ENCODE assay signal across 8 mouse cellular contexts in genomic region chr15:83593702-83594512, GRCm38 (mm10). TPM values are rescaled to one million over a fixed set of nuclear protein-coding genes. Genes with fewer than 3 reads are reported as not detected.
DNase-seq lines count a peak whose midpoint lies in the region; TF ChIP-seq lines count a peak whose summit lies in the region.

No protein-coding gene starts in this region.

- H3K4me1 ChIP-seq in bone marrow macrophage, adult 2 months (ENCODE audit: control insufficient read depth, insufficient read depth, low read length) = peaks cover 8% of the 10 kb centered on the region
- peaks cover 37% of the 10 kb centered on the region for H3K4me1 ChIP-seq in hindbrain, embryonic 10.5 days (replicated peaks)
- H3K4me1 ChIP-seq in midbrain, embryonic 10.5 days = peaks cover 35% of the 10 kb centered on the region

- TF ChIP-seq POLR2A in bone marrow macrophage, adult 2 months (IDR thresholded peaks at IDR 0.05; ENCODE audit: borderline replicate concordance, low read depth, low read length) = no peak

- peak overlapping the region; percentile 79 for H3K4me3 ChIP-seq in left cerebral cortex, adult 2 months
- peak overlapping the region; percentile 82 for H3K4me3 ChIP-seq in bone marrow macrophage, adult 2 months (ENCODE audit: insufficient read depth, low read length)
- peak overlapping the region; percentile 92 for H3K4me3 ChIP-seq in hindbrain, embryonic 10.5 days
- H3K4me3 ChIP-seq in midbrain, embryonic 10.5 days = peak overlapping the region; percentile 75

- no peak for DNase-seq in left cerebral cortex, adult 2 months (ENCODE audit: extremely low spot score in 1 of 2, low spot score in 2 of 2)
- no peak for DNase-seq in left cerebral cortex, adult 9 months (ENCODE audit: low spot score in 2 of 2)
- peak; percentile 42 for DNase-seq in hindbrain, embryonic 10.5 days (ENCODE audit: low spot score)
- DNase-seq in midbrain, embryonic 10.5 days (ENCODE audit: low spot score) = peak; percentile 45
- DNase-seq in adrenal gland, postnatal 10 days = no peak
- no peak for DNase-seq in layer of hippocampus, adult 18-20 months (ENCODE audit: low spot score in 2 of 2)
- no peak for DNase-seq in adrenal gland, postnatal 25 days

- no peak overlapping the region for H3K27ac ChIP-seq in left cerebral cortex, adult 2 months
- no peak overlapping the region for H3K27ac ChIP-seq in bone marrow macrophage, adult 2 months (ENCODE audit: insufficient read depth, low read depth, low read length)
- peak overlapping the region; percentile 93 for H3K27ac ChIP-seq in hindbrain, embryonic 10.5 days
- H3K27ac ChIP-seq in midbrain, embryonic 10.5 days (replicated peaks) = peak overlapping the region; percentile 90

- no peaks in the 10 kb centered on the region for H3K27me3 ChIP-seq in hindbrain, embryonic 10.5 days (ENCODE audit: insufficient read depth, poor library complexity, severe bottlenecking)
- H3K27me3 ChIP-seq in midbrain, embryonic 10.5 days (ENCODE audit: low read depth, poor library complexity, severe bottlenecking) = no peaks in the 10 kb centered on the region

- TF ChIP-seq CTCF in left cerebral cortex, adult 2 months (IDR thresholded peaks at IDR 0.05) = no peak
- TF ChIP-seq CTCF in bone marrow macrophage, adult 2 months (IDR thresholded peaks at IDR 0.05; ENCODE audit: low read depth, low read length) = no peak

- WGBS in hindbrain, embryonic 10.5 days = 12% methylated on average over 19 of the region's 19 CpGs
- WGBS in midbrain, embryonic 10.5 days = 13% methylated on average over 19 of the region's 19 CpGs

- intact Hi-C loops in left cerebral cortex, adult 2 months (cut with DNase I) = no loop called here

- H3K36me3 ChIP-seq in hindbrain, embryonic 10.5 days = peaks cover 33% of the 10 kb centered on the region
- H3K36me3 ChIP-seq in midbrain, embryonic 10.5 days = peaks cover 30% of the 10 kb centered on the region

- H3K9me3 ChIP-seq in hindbrain, embryonic 10.5 days = no peaks in the 10 kb centered on the region
- H3K9me3 ChIP-seq in midbrain, embryonic 10.5 days (replicated peaks) = no peaks in the 10 kb centered on the region

RNA-seq across cellular contexts. Expression of gene Ttll12, which starts 1.1 kb away (rescaled TPM):
- total RNA-seq in left cerebral cortex, adult 2 months (2021) = 10 to 100 TPM; 12.4 to 12.6 TPM
- polyA plus RNA-seq in bone marrow macrophage, adult 2 months (2012; ENCODE audit: insufficient read depth, insufficient read length, missing spikeins) = 11.2 and 14.1 TPM in 2 replicates
- 59.1 and 59.6 TPM in 2 replicates for polyA plus RNA-seq in hindbrain, embryonic 10.5 days (2016; fragmentation: Nextera tagmentation; extraction: Ambion mirVana)
- polyA plus RNA-seq in midbrain, embryonic 10.5 days (2016; fragmentation: Nextera tagmentation; extraction: Ambion mirVana) = 57.0 and 57.4 TPM in 2 replicates
- 10 to 100 TPM; 19.0 to 21.1 TPM for total RNA-seq in adrenal gland, postnatal 10 days (2021)
- 10 to 100 TPM; 11.7 to 12.1 TPM for total RNA-seq in layer of hippocampus, adult 18-20 months (2021)
- total RNA-seq in adrenal gland, postnatal 25 days (2021) = 33.1 and 33.7 TPM in 2 replicates

RNA-seq across cellular contexts. Expression of gene Mcat, which starts 30.3 kb away (rescaled TPM):
- 10 to 100 TPM; 19.0 to 26.9 TPM for total RNA-seq in left cerebral cortex, adult 2 months (2021)
- polyA plus RNA-seq in bone marrow macrophage, adult 2 months (2012; ENCODE audit: insufficient read depth, insufficient read length, missing spikeins) = 7.3 and 8.6 TPM in 2 replicates
- 48.4 and 49.0 TPM in 2 replicates for polyA plus RNA-seq in hindbrain, embryonic 10.5 days (2016; fragmentation: Nextera tagmentation; extraction: Ambion mirVana)
- polyA plus RNA-seq in midbrain, embryonic 10.5 days (2016; fragmentation: Nextera tagmentation; extraction: Ambion mirVana) = 44.7 and 46.2 TPM in 2 replicates
- 10 to 100 TPM; 43.1 to 49.3 TPM for total RNA-seq in adrenal gland, postnatal 10 days (2021)
- 10 to 100 TPM; 21.8 to 29.3 TPM for total RNA-seq in layer of hippocampus, adult 18-20 months (2021)
- total RNA-seq in adrenal gland, postnatal 25 days (2021) = 32.9 and 44.8 TPM in 2 replicates

RNA-seq across cellular contexts. Expression of gene Tspo, which starts 30.5 kb away (rescaled TPM):
- 1 to 10 TPM; 5.6 to 7.9 TPM for total RNA-seq in left cerebral cortex, adult 2 months (2021)
- polyA plus RNA-seq in bone marrow macrophage, adult 2 months (2012; ENCODE audit: insufficient read depth, insufficient read length, missing spikeins) = 203 and 204 TPM in 2 replicates
- 40.7 TPM in 2 replicates for polyA plus RNA-seq in hindbrain, embryonic 10.5 days (2016; fragmentation: Nextera tagmentation; extraction: Ambion mirVana)
- 35.6 and 41.4 TPM in 2 replicates for polyA plus RNA-seq in midbrain, embryonic 10.5 days (2016; fragmentation: Nextera tagmentation; extraction: Ambion mirVana)
- total RNA-seq in adrenal gland, postnatal 10 days (2021) = 100 to 1,000 TPM; 298 to 316 TPM
- 1 to 10 TPM; 6.7 to 8.5 TPM for total RNA-seq in layer of hippocampus, adult 18-20 months (2021)
- 381 and 451 TPM in 2 replicates for total RNA-seq in adrenal gland, postnatal 25 days (2021)

Comparison
In these comparisons a context has a peak if more than half of its experiments do, and no peak if none do; other contexts are left out.
1. DNase-seq: peak in hindbrain, embryonic 10.5 days (single experiment) and midbrain, embryonic 10.5 days (single experiment); none in left cerebral cortex, adult 2 months (0 of 2), left cerebral cortex, adult 9 months (0 of 2), adrenal gland, postnatal 10 days (single experiment), layer of hippocampus, adult 18-20 months (0 of 2) and adrenal gland, postnatal 25 days (single experiment).
2. H3K27ac ChIP-seq: peak in hindbrain, embryonic 10.5 days (single experiment) and midbrain, embryonic 10.5 days (single experiment); none in left cerebral cortex, adult 2 months (single experiment) and bone marrow macrophage, adult 2 months (single experiment).
3. RNA of gene Tspo, which starts 30.5 kb away (total RNA-seq): 381 to 451 TPM in adrenal gland, postnatal 25 days and 298 to 316 TPM in adrenal gland, postnatal 10 days; 6.7 to 8.5 TPM in layer of hippocampus, adult 18-20 months and 5.6 to 7.9 TPM in left cerebral cortex, adult 2 months; every median in the first group is over 10 times any median in the second.
4. Peak in every context shown above with its lines, with median percentiles within 50 percentile points of each other: H3K4me3 ChIP-seq.